Mouse (Mus musculus): ENCODE results near the gene Crtc2.
"Not testable (repeated sequence)": the region's sequence is repeated elsewhere in the genome, so short reads cannot be mapped to it uniquely, and the experiment has no call there.

The Crtc2 gene

GRCm38 (mm10) chr3:90242984-90243775 lies 10.8 kb upstream of the Crtc2 start, which contains the start of gene Creb3l4:
Gene Creb3l4, minus strand, starts transcription at chr3:90243512.
- peak; percentile 47 for DNase-seq (ENCODE audit: low spot score)

- DNase-seq (ENCODE audit: low spot score), result no peak
Measured at GRCm38 (mm10) chr3:90245406-90245805, 8.6 kb upstream of the Crtc2 start.

GRCm38 (mm10) chr3:90247630-90247959 lies 6.4 kb upstream of the Crtc2 start:
- peak; percentile 27 for DNase-seq (ENCODE audit: low spot score)

- peak; percentile 94 for DNase-seq (ENCODE audit: low spot score)
Measured at GRCm38 (mm10) chr3:90247960-90248745, 5.8 kb upstream of the Crtc2 start, which contains the start of gene Slc39a1. Gene Slc39a1, plus strand, starts transcription at chr3:90248172.

GRCm38 (mm10) chr3:90248746-90249100 lies 5.2 kb upstream of the Crtc2 start:
- DNase-seq (ENCODE audit: low spot score), result peak; percentile 41

- no peak for DNase-seq (ENCODE audit: low spot score)
Measured at GRCm38 (mm10) chr3:90250791-90251190, 3.2 kb upstream of the Crtc2 start.

GRCm38 (mm10) chr3:90251731-90252226 lies 2.2 kb upstream of the Crtc2 start:
- DNase-seq (ENCODE audit: low spot score), result not testable (repeated sequence)

GRCm38 (mm10) chr3:90252659-90253058 lies 1.3 kb upstream of the Crtc2 start:
- DNase-seq (ENCODE audit: low spot score), result not testable (repeated sequence)

GRCm38 (mm10) chr3:90253174-90253573 lies 789 bp upstream of the Crtc2 start:
- not testable (repeated sequence) for DNase-seq (ENCODE audit: low spot score)

GRCm38 (mm10) chr3:90254419-90255193 lies 643 bp downstream of the Crtc2 start:
- DNase-seq (ENCODE audit: low spot score), result no peak

- no peak for DNase-seq (ENCODE audit: low spot score)
Measured at GRCm38 (mm10) chr3:90255194-90255565, 1.2 kb downstream of the Crtc2 start.

GRCm38 (mm10) chr3:90255784-90256353 lies 1.9 kb downstream of the Crtc2 start:
- no peak for DNase-seq (ENCODE audit: low spot score)

- DNase-seq (ENCODE audit: low spot score), result no peak
Measured at GRCm38 (mm10) chr3:90256731-90257530, 3.0 kb downstream of the Crtc2 start.

- no peak for DNase-seq (ENCODE audit: low spot score)
Measured at GRCm38 (mm10) chr3:90258521-90258920, 4.6 kb downstream of the Crtc2 start.

GRCm38 (mm10) chr3:90263121-90263771 lies 9.3 kb downstream of the Crtc2 start:
- no peak for DNase-seq (ENCODE audit: low spot score)

GRCm38 (mm10) chr3:90264687-90265033 lies 10.7 kb downstream of the Crtc2 start:
- DNase-seq (ENCODE audit: low spot score), result no peak

- peak; percentile 92 for DNase-seq (ENCODE audit: low spot score)
Measured at GRCm38 (mm10) chr3:90265034-90265931, 11.3 kb downstream of the Crtc2 start, which contains the start of gene Dennd4b. Gene Dennd4b, plus strand, starts transcription at chr3:90265185.

- DNase-seq (ENCODE audit: low spot score), result no peak
Measured at GRCm38 (mm10) chr3:90265932-90266741, 12.2 kb downstream of the Crtc2 start.
